Mouse (Mus musculus) CH12.LX (cell line): ENCODE measurements around the gene Tgfbr3l. TPM values are rescaled to one million over a fixed set of nuclear protein-coding genes. Genes with fewer than 3 reads are reported as not detected.

Experiments
- DNase-seq: peaks from one replicate; pipeline ENCODE4 v3.0.0-alpha.2; 2013; ENCODE audit errors: extremely low read depth
- H3K27ac ChIP-seq: 2 replicates; pipeline ENCODE4 v1.5.1; 2012; ENCODE audit warnings: low read depth, mild to moderate bottlenecking, control low read depth, moderate library complexity; ENCODE audit not compliant: insufficient read depth
- H3K27me3 ChIP-seq: replicated peaks from 2 replicates; pipeline ENCODE3; 2012; ENCODE audit warnings: inconsistent platforms
- H3K36me3 ChIP-seq, 2 experiments: replicated peaks in 1 of 2; 2 replicates each; pipeline versions ENCODE3 to v1.6.1; 2012; ENCODE audit warnings: inconsistent platforms in 1 of 2, low read length in 1 of 2, mild to moderate bottlenecking in 1 of 2, mixed read lengths in 1 of 2, moderate library complexity in 1 of 2; ENCODE audit not compliant: control insufficient read depth in 1 of 2, insufficient read depth in 1 of 2
- H3K4me1 ChIP-seq, 2 experiments: 2 replicates each; pipeline ENCODE4 v1.6.1; 2012; ENCODE audit warnings: inconsistent platforms in 1 of 2, moderate library complexity in 1 of 2; ENCODE audit not compliant: insufficient read depth in 2 of 2, control insufficient read depth in 1 of 2
- H3K4me2 ChIP-seq: 2 replicates; pipeline ENCODE4 v1.6.1; 2012; ENCODE audit warnings: low read depth, mild to moderate bottlenecking, control low read depth; ENCODE audit not compliant: poor library complexity, insufficient read depth, severe bottlenecking
- H3K4me3 ChIP-seq, 3 experiments: fragments of 150-350 bp in 1 of 3; sonication (generic) in 1 of 3; replicated peaks in 1 of 3; 2 replicates each; pipeline versions ENCODE3 to v1.5.1; 2011 to 2012; ENCODE audit warnings: low read depth in 2 of 3, low read length in 2 of 3, mild to moderate bottlenecking in 2 of 3, moderate library complexity in 2 of 3, control low read depth in 1 of 3, improper control_type of control experiment in 1 of 3, inconsistent platforms in 1 of 3, mixed read lengths in 1 of 3; ENCODE audit not compliant: poor library complexity in 1 of 3
- H3K79me2 ChIP-seq: replicated peaks from 2 replicates; pipeline ENCODE4 v1.6.1; 2012; ENCODE audit warnings: mild to moderate bottlenecking, moderate library complexity; ENCODE audit not compliant: control insufficient read depth, poor library complexity, insufficient read depth, severe bottlenecking; ENCODE audit errors: extremely low read depth
- H3K9ac ChIP-seq: 2 replicates; pipeline ENCODE4 v1.6.1; 2012; ENCODE audit warnings: low read depth, mild to moderate bottlenecking, control low read depth, moderate library complexity; ENCODE audit not compliant: insufficient read depth
- H3K9me3 ChIP-seq: replicated peaks from 2 replicates; pipeline ENCODE3; 2012; ENCODE audit warnings: low read length, inconsistent platforms, mixed read lengths
- BHLHE40 ChIP-seq: IDR thresholded peaks from 2 replicates; pipeline ENCODE4 v1.6.1; 2011; ENCODE audit warnings: mild to moderate bottlenecking, low read depth, low read length, improper control_type of control experiment
- CHD2 ChIP-seq: IDR thresholded peaks from 2 replicates; pipeline ENCODE4 v1.6.1; 2011; ENCODE audit warnings: low read length, improper control_type of control experiment
- E2F4 ChIP-seq: IDR thresholded peaks from 2 replicates; pipeline ENCODE4 v1.6.1; 2011; ENCODE audit warnings: low read depth, low read length, improper control_type of control experiment; ENCODE audit not compliant: insufficient replicate concordance
- EP300 ChIP-seq: IDR thresholded peaks from 2 replicates; pipeline ENCODE4 v1.6.1; 2011; ENCODE audit warnings: low read length, improper control_type of control experiment
- ETS1 ChIP-seq: conservative IDR thresholded peaks from 2 replicates; pipeline ENCODE4 v1.6.1; 2012; ENCODE audit warnings: low read depth, mild to moderate bottlenecking, inconsistent platforms, low read length, improper control_type of control experiment, moderate library complexity
- GABPA ChIP-seq: IDR thresholded peaks from 2 replicates; pipeline ENCODE4 v1.6.1; 2012; ENCODE audit warnings: low read depth, low read length, improper control_type of control experiment, inconsistent platforms; ENCODE audit not compliant: insufficient replicate concordance
- HCFC1 ChIP-seq: IDR thresholded peaks from 2 replicates; pipeline ENCODE4 v1.6.1; 2012; ENCODE audit warnings: low read depth, mild to moderate bottlenecking, inconsistent platforms, low read length, improper control_type of control experiment
- IRF4 ChIP-seq: IDR thresholded peaks from 2 replicates; pipeline ENCODE4 v1.6.1; 2014; ENCODE audit warnings: low read depth, mild to moderate bottlenecking, inconsistent platforms, low read length, improper control_type of control experiment
- JUN ChIP-seq: IDR thresholded peaks from 2 replicates; pipeline ENCODE4 v1.6.1; 2011; ENCODE audit warnings: low read depth, mild to moderate bottlenecking, low read length, improper control_type of control experiment, moderate library complexity; ENCODE audit not compliant: insufficient read depth
- KAT2A ChIP-seq: IDR thresholded peaks from 2 replicates; pipeline ENCODE4 v1.6.1; 2012; ENCODE audit warnings: low read length, improper control_type of control experiment, inconsistent platforms; ENCODE audit not compliant: insufficient replicate concordance
- MAX ChIP-seq: IDR thresholded peaks from 2 replicates; pipeline ENCODE4 v1.6.1; 2011; ENCODE audit warnings: low read length, improper control_type of control experiment
- MAZ ChIP-seq: IDR thresholded peaks from 2 replicates; pipeline ENCODE4 v1.6.1; 2012; ENCODE audit warnings: low read depth, mild to moderate bottlenecking, inconsistent platforms, low read length, improper control_type of control experiment, moderate library complexity
- MYC ChIP-seq: IDR thresholded peaks from 2 replicates; pipeline ENCODE4 v1.6.1; 2011; ENCODE audit warnings: low read depth, mild to moderate bottlenecking, improper control_type of control experiment, low read length
- NELFE ChIP-seq: IDR thresholded peaks from 2 replicates; pipeline ENCODE4 v1.6.1; 2011; ENCODE audit warnings: low read depth, low read length, improper control_type of control experiment
- NRF1 ChIP-seq: IDR thresholded peaks from 2 replicates; pipeline ENCODE4 v1.6.1; 2014; ENCODE audit warnings: low read depth, mild to moderate bottlenecking, inconsistent platforms, low read length, improper control_type of control experiment, moderate library complexity
- POLR2AphosphoS2 ChIP-seq: IDR thresholded peaks from 2 replicates; pipeline ENCODE4 v1.6.1; 2011; ENCODE audit warnings: low read depth, low read length, improper control_type of control experiment
- RCOR1 ChIP-seq: conservative IDR thresholded peaks from 2 replicates; pipeline ENCODE4 v1.6.1; 2012; ENCODE audit warnings: low read depth, mild to moderate bottlenecking, inconsistent platforms, low read length, improper control_type of control experiment
- SIN3A ChIP-seq: IDR thresholded peaks from 2 replicates; pipeline ENCODE4 v1.6.1; 2012; ENCODE audit warnings: low read length, improper control_type of control experiment, inconsistent platforms
- SMC3 ChIP-seq: IDR thresholded peaks from 2 replicates; pipeline ENCODE4 v1.6.1; 2011; ENCODE audit warnings: low read depth, low read length, improper control_type of control experiment
- TBP ChIP-seq: conservative IDR thresholded peaks from 2 replicates; pipeline ENCODE4 v1.6.1; 2011; ENCODE audit warnings: low read depth, low read length, improper control_type of control experiment
- UBTF ChIP-seq: IDR thresholded peaks from 2 replicates; pipeline ENCODE4 v1.6.1; 2012; ENCODE audit warnings: low read depth, mild to moderate bottlenecking, inconsistent platforms, low read length, improper control_type of control experiment, moderate library complexity
- USF1 ChIP-seq: IDR thresholded peaks from 2 replicates; pipeline ENCODE4 v1.6.1; 2014; ENCODE audit warnings: low read depth, mild to moderate bottlenecking, inconsistent platforms, low read length, improper control_type of control experiment
- USF2 ChIP-seq: conservative IDR thresholded peaks from 2 replicates; pipeline ENCODE4 v1.6.1; 2011; ENCODE audit warnings: low read depth, low read length, improper control_type of control experiment
- ZC3H11A ChIP-seq: IDR thresholded peaks from 2 replicates; pipeline ENCODE4 v1.6.1; 2012; ENCODE audit warnings: low read depth, mild to moderate bottlenecking, inconsistent platforms, low read length, improper control_type of control experiment
- ZKSCAN1 ChIP-seq: IDR thresholded peaks from 2 replicates; pipeline ENCODE4 v1.6.1; 2012; ENCODE audit warnings: low read depth, inconsistent platforms, low read length, improper control_type of control experiment, borderline replicate concordance
- ZNF384 ChIP-seq: IDR thresholded peaks from 2 replicates; pipeline ENCODE4 v1.6.1; 2012; ENCODE audit warnings: low read depth, low read length, improper control_type of control experiment, inconsistent platforms
- dilution Hi-C: fragments of 300-500 bp; cut with MboI; formaldehyde crosslinking; loops from 2 replicates; pipeline ENCODE4 v1.14.3; 2020; ENCODE audit warnings: low sequenced_read_pairs; ENCODE audit not compliant: extremely low pct_unique_long_range_greater_than_20kb, extremely low pct_ligation_motif_present
- in situ Hi-C: fragments of 300-500 bp; cut with MboI; formaldehyde crosslinking; loops from 3 replicates; pipeline ENCODE4 v1.14.3; 2019; ENCODE audit warnings: low sequenced_read_pairs, low pct_ligation_motif_present, low pct_unique_long_range_greater_than_20kb, mixed read lengths
- polyA plus RNA-seq: library from polyadenylated mRNA; unstranded; fragments of >175 nt; gene quantifications from 2 replicates; pipeline ENCODE4 v1.2.1, GENCODE M21; 2012; ENCODE audit warnings: low read depth; ENCODE audit not compliant: insufficient read length
- total RNA-seq, 2 experiments: library from RNA; depleted of rRNA; stranded (reverse); fragments of 300-350 nt in 1 of 2; fragments of >200 nt in 1 of 2; gene quantifications; 2 replicates each; pipeline ENCODE4 v1.2.3; 2012 to 2014

Gene Tgfbr3l
- total and polyA plus RNA-seq, 3 experiments, result 2.0 to 13.3 (median 4.5) TPM

- dilution Hi-C loops (no loop called here), in situ Hi-C loops (no loop called here)
- Histone ChIP-seq H3K4me1 (no peaks in the 10 kb centered on the region), H3K36me3 (peaks cover 0 to 12% of the 10 kb centered on the region in 2 experiments), H3K79me2 (no peaks in the 10 kb centered on the region), H3K27ac (no peak overlapping the region), H3K9ac (no peak overlapping the region), H3K4me2 (no peak overlapping the region), H3K4me3 (no peak overlapping the region), H3K9me3 (peaks cover 2% of the 10 kb centered on the region), H3K27me3 (no peaks in the 10 kb centered on the region)
- no peak for TF ChIP-seq RCOR1
- TF ChIP-seq HCFC1, result no peak
- no peak for TF ChIP-seq USF2
- no peak for TF ChIP-seq E2F4
- no peak for TF ChIP-seq ZKSCAN1
- no peak for TF ChIP-seq UBTF
- TF ChIP-seq IRF4, result no peak
- TF ChIP-seq NELFE, result no peak
- no peak for TF ChIP-seq JUN
- TF ChIP-seq TBP, result no peak
- TF ChIP-seq CHD2, result no peak
- no peak for TF ChIP-seq USF1
- TF ChIP-seq KAT2A, result no peak
- no peak for TF ChIP-seq ZC3H11A
- no peak for TF ChIP-seq MAX
- no peak for TF ChIP-seq POLR2AphosphoS2
- TF ChIP-seq NRF1, result no peak
- TF ChIP-seq GABPA, result no peak
- no peak for DNase-seq
Measured at GRCm38 (mm10) chr8:4206182-4207015, 41.6 kb upstream of the Tgfbr3l start.

DNA sequence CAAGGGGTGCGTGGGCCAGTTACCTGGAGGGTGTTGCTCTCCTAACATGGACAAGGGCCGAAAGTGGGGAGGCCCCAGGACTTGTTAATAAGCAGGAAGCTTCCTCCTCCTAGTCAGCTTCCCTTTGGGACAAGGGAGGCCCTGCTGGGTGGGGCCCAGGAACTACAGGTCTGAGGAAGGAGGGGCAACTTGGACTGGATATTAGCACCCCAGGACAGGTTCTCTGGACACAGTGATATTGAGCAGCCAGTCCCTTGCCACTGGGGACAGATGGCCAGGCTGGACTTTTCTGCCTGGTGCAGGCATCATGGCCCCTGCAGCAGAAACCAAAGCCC lies 41.0 kb upstream of the Tgfbr3l start:
- Histone ChIP-seq H3K27ac (no peak overlapping the region), H3K4me1 (no peaks in the 10 kb centered on the region), H3K9ac (no peak overlapping the region), H3K36me3 (peaks cover 0 to 12% of the 10 kb centered on the region in 2 experiments), H3K27me3 (no peaks in the 10 kb centered on the region), H3K4me3 (no peak overlapping the region), H3K79me2 (no peaks in the 10 kb centered on the region), H3K9me3 (peaks cover 2% of the 10 kb centered on the region), H3K4me2 (no peak overlapping the region)
- no peak for TF ChIP-seq EP300
- TF ChIP-seq BHLHE40, result no peak
- no peak for TF ChIP-seq ZNF384
- no peak for TF ChIP-seq ZKSCAN1
- TF ChIP-seq USF2, result no peak
- TF ChIP-seq NRF1, result no peak
- TF ChIP-seq SIN3A, result no peak
- TF ChIP-seq HCFC1, result no peak
- TF ChIP-seq POLR2AphosphoS2, result no peak
- no peak for TF ChIP-seq SMC3
- no peak for TF ChIP-seq UBTF
- no peak for TF ChIP-seq MYC
- TF ChIP-seq ETS1, result no peak
- no peak for TF ChIP-seq E2F4
- no peak for TF ChIP-seq MAZ
- TF ChIP-seq RCOR1, result no peak
- dilution Hi-C loops (no loop called here), in situ Hi-C loops (no loop called here)
- no peak for DNase-seq
